Mouse (Mus musculus): ENCODE data around the gene Cdkl4.

Cdkl4 gene

DNA sequence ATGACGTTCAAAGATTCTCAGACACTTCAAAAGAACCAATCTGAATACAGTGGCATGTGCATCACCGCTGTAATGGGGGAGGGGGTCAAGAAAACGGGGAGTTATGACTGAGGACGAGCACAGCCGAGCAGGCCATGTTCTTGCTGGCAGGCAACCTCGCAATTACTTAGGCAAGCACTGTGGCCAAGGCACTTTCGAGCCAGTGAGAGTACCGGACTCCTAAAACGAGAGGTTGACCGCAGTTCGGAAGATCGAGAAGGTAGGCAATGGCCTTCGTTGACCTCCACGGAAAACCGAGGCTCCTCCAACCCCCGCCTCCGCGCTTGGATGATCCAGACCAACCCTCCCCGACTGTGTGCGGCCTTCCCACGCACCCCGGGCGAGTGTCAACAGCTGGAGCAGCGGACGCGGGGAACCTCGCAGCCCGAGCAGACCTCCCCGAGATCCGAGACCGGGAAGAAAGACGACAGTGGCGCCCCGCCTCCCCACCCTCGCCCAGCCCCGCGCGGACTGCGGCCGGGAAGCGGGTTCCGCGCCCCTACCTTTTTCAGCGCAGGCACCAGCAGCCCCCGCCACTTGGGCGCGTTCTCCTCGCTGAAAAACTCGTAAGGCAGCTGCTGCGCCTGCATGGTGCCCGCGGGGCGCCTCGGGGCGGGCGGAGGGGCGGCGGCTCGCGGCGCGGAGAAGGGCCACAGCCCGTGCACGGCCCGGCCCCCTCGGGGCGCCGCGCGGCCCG, 98.2 kb downstream of the Cdkl4 start:
- peak; percentile 64 for DNase-seq

DNA sequence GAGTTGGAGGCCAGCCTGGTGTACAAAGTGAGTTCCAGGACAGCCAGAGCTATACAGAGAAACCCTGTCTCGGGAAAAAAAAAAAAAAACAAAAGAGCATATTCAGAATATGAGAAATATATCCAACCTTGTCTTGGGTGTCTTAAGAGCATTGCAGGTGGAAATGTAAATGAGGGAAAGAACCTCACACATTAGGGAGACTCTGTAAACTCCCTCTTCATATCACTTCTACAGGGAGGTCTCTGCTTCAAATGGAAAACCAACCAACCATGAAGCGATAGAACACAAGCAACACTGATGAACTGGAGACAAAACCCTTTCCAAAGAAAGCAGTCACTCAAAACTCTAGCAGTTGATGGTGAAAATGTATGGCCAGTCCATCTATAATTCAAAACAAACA, 99.9 kb downstream of the Cdkl4 start:
- DNase-seq = no peak

DNA sequence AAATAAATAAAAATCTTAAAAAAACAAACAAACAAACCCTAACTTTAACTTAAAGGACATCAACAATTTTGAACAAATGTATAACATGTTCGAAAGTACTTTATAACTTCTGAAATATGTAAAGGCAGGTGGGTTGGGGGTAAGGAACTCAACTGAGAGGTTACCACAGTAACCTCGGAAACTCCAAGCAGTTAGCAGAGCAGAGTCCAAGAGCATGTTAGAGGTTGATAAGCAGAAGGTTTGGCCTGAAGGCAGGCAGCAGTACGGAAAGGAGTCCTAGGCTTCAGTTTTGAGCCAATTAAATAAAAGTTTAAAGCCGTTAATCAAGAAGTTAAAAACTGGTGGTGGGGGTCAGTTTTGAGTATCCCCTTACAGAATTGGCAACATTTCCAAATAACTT, 101.1 kb downstream of the Cdkl4 start:
- no peak for DNase-seq

Data from cerebellum, adult 9-10 months (tissue).